9 mouse cellular contexts compared by ENCODE assay signal in genomic region chr17:56819694-56820111, GRCm38 (mm10). TPM values are rescaled to one million over a fixed set of nuclear protein-coding genes. Genes with fewer than 3 reads are reported as not detected.
DNase-seq lines count a peak whose midpoint lies in the region; ATAC-seq lines count a peak whose summit lies in the region.
"Had no signal": no experiment of that assay in that cellular context is flagged by ENCODE, and none has a peak within 500 bp of the region (broad histone marks: within the 10 kb centered on the region; RNA-seq: fewer than 3 reads in every experiment).

No protein-coding gene starts in this region.

- no peaks in the 10 kb centered on the region for H3K4me1 ChIP-seq in embryonic facial prominence, embryonic 14.5 days (ENCODE audit: control insufficient read depth, insufficient read depth, low read length)
- peaks cover 58% of the 10 kb centered on the region for H3K4me1 ChIP-seq in liver, embryonic 15.5 days (replicated peaks)
- peaks cover 9% of the 10 kb centered on the region for H3K4me1 ChIP-seq in neural tube, embryonic 15.5 days

- DNase-seq in lung, adult 18-20 months: peak; percentile 63 to 78
- no peak for DNase-seq in lung, postnatal 14 days
- DNase-seq in embryonic facial prominence, embryonic 14.5 days (ENCODE audit: low spot score): peak; percentile 76
- no peak for DNase-seq in embryo, embryonic 10.5 days (ENCODE audit: low spot score)
- DNase-seq in cerebellum, adult 9-10 months: no peak
- DNase-seq in adrenal gland, postnatal 4 days (ENCODE audit: low spot score in 2 of 2): no peak

- no peaks in the 10 kb centered on the region for H3K9me3 ChIP-seq in embryonic facial prominence, embryonic 14.5 days (ENCODE audit: control insufficient read depth, low read length)
- H3K9me3 ChIP-seq in liver, embryonic 15.5 days (replicated peaks): no peaks in the 10 kb centered on the region
- H3K9me3 ChIP-seq in neural tube, embryonic 15.5 days (replicated peaks): no peaks in the 10 kb centered on the region

- H3K27me3 ChIP-seq in embryonic facial prominence, embryonic 14.5 days (replicated peaks; ENCODE audit: control insufficient read depth, insufficient read depth, low read length): no peaks in the 10 kb centered on the region
- H3K27me3 ChIP-seq in liver, embryonic 15.5 days: no peaks in the 10 kb centered on the region
- H3K27me3 ChIP-seq in neural tube, embryonic 15.5 days (replicated peaks): no peaks in the 10 kb centered on the region

- WGBS in embryonic facial prominence, embryonic 14.5 days: 72% methylated on average over 8 of the region's 8 CpGs
- WGBS in liver, embryonic 15.5 days (ENCODE audit: insufficient replicate concordance): 63% methylated on average over 8 of the region's 8 CpGs
- WGBS in neural tube, embryonic 15.5 days: 63% methylated on average over 8 of the region's 8 CpGs

- no peak overlapping the region for H3K27ac ChIP-seq in embryonic facial prominence, embryonic 14.5 days (replicated peaks; ENCODE audit: low read depth, low read length)
- H3K27ac ChIP-seq in liver, embryonic 15.5 days (replicated peaks): peak overlapping the region; percentile 41; the same call in 1 of the 2 replicates
- H3K27ac ChIP-seq in neural tube, embryonic 15.5 days (replicated peaks): peak overlapping the region; percentile 64

- ATAC-seq in embryonic facial prominence, embryonic 14.5 days (ENCODE audit: low read depth): peak; percentile 79
- no peak for ATAC-seq in liver, embryonic 15.5 days (ENCODE audit: insufficient read depth)
- peak; percentile 53 for ATAC-seq in neural tube, embryonic 15.5 days (ENCODE audit: low FRiP score)

- no peak overlapping the region for H3K9ac ChIP-seq in embryonic facial prominence, embryonic 14.5 days (ENCODE audit: low read depth, low read length)
- no peak overlapping the region for H3K9ac ChIP-seq in liver, embryonic 15.5 days
- H3K9ac ChIP-seq in neural tube, embryonic 15.5 days (replicated peaks): no peak overlapping the region

- no peak overlapping the region for H3K4me2 ChIP-seq in embryonic facial prominence, embryonic 14.5 days (ENCODE audit: low read depth, low read length)
- no peak overlapping the region for H3K4me2 ChIP-seq in liver, embryonic 15.5 days
- no peak overlapping the region for H3K4me2 ChIP-seq in neural tube, embryonic 15.5 days

- H3K4me3 ChIP-seq in embryonic facial prominence, embryonic 14.5 days (ENCODE audit: low read depth, low read length): no peak overlapping the region
- no peak overlapping the region for H3K4me3 ChIP-seq in liver, embryonic 15.5 days (replicated peaks)
- no peak overlapping the region for H3K4me3 ChIP-seq in neural tube, embryonic 15.5 days (replicated peaks)

- no peaks in the 10 kb centered on the region for H3K36me3 ChIP-seq in embryonic facial prominence, embryonic 14.5 days (ENCODE audit: control insufficient read depth, insufficient read depth, low read length)
- H3K36me3 ChIP-seq in liver, embryonic 15.5 days (replicated peaks): peaks cover 30% of the 10 kb centered on the region
- H3K36me3 ChIP-seq in neural tube, embryonic 15.5 days: no peaks in the 10 kb centered on the region

RNA-seq across cellular contexts. Expression of gene Rfx2, which starts 11.1 kb away (rescaled TPM):
- polyA plus RNA-seq in embryonic facial prominence, embryonic 14.5 days (2014; fragmentation: Nextera tagmentation; extraction: Ambion mirVana): 3.5 and 5.3 TPM in 2 replicates
- 11.9 and 14.6 TPM in 2 replicates for polyA plus RNA-seq in liver, embryonic 15.5 days (2015; fragmentation: Nextera tagmentation; extraction: Ambion mirVana)
- 5.1 and 5.3 TPM in 2 replicates for polyA plus RNA-seq in neural tube, embryonic 15.5 days (2015; fragmentation: Nextera tagmentation; extraction: Ambion mirVana)
- total RNA-seq in adrenal gland, postnatal 4 days (2021): 1 to 10 TPM; 7.4 to 7.6 TPM

RNA-seq across cellular contexts. Expression of gene Prr22, which starts 49.7 kb away (rescaled TPM):
- 0.61 and 1.2 TPM in 2 replicates for polyA plus RNA-seq in embryonic facial prominence, embryonic 14.5 days (2014; fragmentation: Nextera tagmentation; extraction: Ambion mirVana)
- 0.23 and 0.60 TPM in 2 replicates for polyA plus RNA-seq in liver, embryonic 15.5 days (2015; fragmentation: Nextera tagmentation; extraction: Ambion mirVana)
- 0.87 and 0.93 TPM in 2 replicates for polyA plus RNA-seq in neural tube, embryonic 15.5 days (2015; fragmentation: Nextera tagmentation; extraction: Ambion mirVana)
- total RNA-seq in adrenal gland, postnatal 4 days (2021): under 1 TPM; 0.76 to 0.90 TPM

RNA-seq across cellular contexts. Expression of gene Acsbg2, which starts 54.5 kb away (rescaled TPM):
- polyA plus RNA-seq in embryonic facial prominence, embryonic 14.5 days (2014; fragmentation: Nextera tagmentation; extraction: Ambion mirVana): not detected in 2 replicates
- polyA plus RNA-seq in liver, embryonic 15.5 days (2015; fragmentation: Nextera tagmentation; extraction: Ambion mirVana): not detected in 2 replicates
- not detected in 2 replicates for polyA plus RNA-seq in neural tube, embryonic 15.5 days (2015; fragmentation: Nextera tagmentation; extraction: Ambion mirVana)
- under 1 TPM in 1 of 2 experiments, not detected in 1; 0.25 TPM for total RNA-seq in adrenal gland, postnatal 4 days (2021)
- total RNA-seq: liver, adult 2 months had no signal
- polyA plus RNA-seq: liver, adult 2 months had no signal

RNA-seq across cellular contexts. Expression of gene Dus3l, which starts 55.1 kb away (rescaled TPM):
- 33.3 and 42.0 TPM in 2 replicates for polyA plus RNA-seq in embryonic facial prominence, embryonic 14.5 days (2014; fragmentation: Nextera tagmentation; extraction: Ambion mirVana)
- polyA plus RNA-seq in liver, embryonic 15.5 days (2015; fragmentation: Nextera tagmentation; extraction: Ambion mirVana): 12.5 and 14.4 TPM in 2 replicates
- 86.4 and 97.6 TPM in 2 replicates for polyA plus RNA-seq in neural tube, embryonic 15.5 days (2015; fragmentation: Nextera tagmentation; extraction: Ambion mirVana)
- total RNA-seq in adrenal gland, postnatal 4 days (2021): 10 to 100 TPM; 53.0 to 56.2 TPM

RNA-seq across cellular contexts. Expression of gene 1700061G19Rik, which starts 55.6 kb away (rescaled TPM):
- polyA plus RNA-seq in embryonic facial prominence, embryonic 14.5 days (2014; fragmentation: Nextera tagmentation; extraction: Ambion mirVana): 0.14 and 0.26 TPM in 2 replicates
- 0.03 and 0.07 TPM in 2 replicates for polyA plus RNA-seq in liver, embryonic 15.5 days (2015; fragmentation: Nextera tagmentation; extraction: Ambion mirVana)
- polyA plus RNA-seq in neural tube, embryonic 15.5 days (2015; fragmentation: Nextera tagmentation; extraction: Ambion mirVana): 0.41 and 0.49 TPM in 2 replicates
- total RNA-seq in adrenal gland, postnatal 4 days (2021): 1 to 10 TPM; 1.1 to 2.7 TPM
- total RNA-seq: liver, adult 2 months had no signal

Comparison
In these comparisons a context has a peak if more than half of its experiments do, and no peak if none do; other contexts are left out.
1. DNase-seq: peak in lung, adult 18-20 months (2 of 2) and embryonic facial prominence, embryonic 14.5 days (single experiment); none in lung, postnatal 14 days (single experiment), embryo, embryonic 10.5 days (single experiment), cerebellum, adult 9-10 months (single experiment) and adrenal gland, postnatal 4 days (0 of 2).